Comparison of ENCODE assay signal across 8 mouse cellular contexts in genomic region chr3:89911207-89911606, GRCm38 (mm10). TPM values are rescaled to one million over a fixed set of nuclear protein-coding genes. Genes with fewer than 3 reads are reported as not detected.
A peak's percentile ranks its signal among the peaks of the same experiment; 100 is the strongest.
DNase-seq lines count a peak whose midpoint lies in the region; ATAC-seq and TF ChIP-seq lines count a peak whose summit lies in the region.
"Had no signal": no experiment of that assay in that cellular context is flagged by ENCODE, and none has a peak within 500 bp of the region (broad histone marks: within the 10 kb centered on the region; RNA-seq: fewer than 3 reads in every experiment).

No protein-coding gene starts in this region.

- peak overlapping the region; percentile 96 for H3K27ac ChIP-seq in liver, postnatal 0 days (ENCODE audit: low read depth)
- no peak overlapping the region for H3K27ac ChIP-seq in hindbrain, embryonic 12.5 days
- no peak overlapping the region for H3K27ac ChIP-seq in forebrain, embryonic 12.5 days

- peak; percentile 39 to 58 for DNase-seq in left cerebral cortex, postnatal 10 days (ENCODE audit: extremely low spot score in 1 of 2, low spot score in 2 of 2)
- no peak for DNase-seq in left cerebral cortex, postnatal 4 days
- peak; percentile 60 for DNase-seq in c-Kit-positive CD71-negative TER-119-negative erythroid progenitor cells, embryonic 14.5 days (ENCODE audit: low read depth)
- peak; percentile 57 for DNase-seq in liver, postnatal 0 days
- peak; percentile 16 to 36 for DNase-seq in spleen, postnatal 14 days (ENCODE audit: low spot score in 2 of 2)
- DNase-seq: midbrain, embryonic 14.5 days had no signal

- no peak for TF ChIP-seq EP300 in liver, postnatal 0 days (IDR thresholded peaks at IDR 0.05; ENCODE audit: low read depth)

- H3K4me3 ChIP-seq in liver, postnatal 0 days (ENCODE audit: low read depth, low read length) = peak overlapping the region; percentile 77
- no peak overlapping the region for H3K4me3 ChIP-seq in hindbrain, embryonic 12.5 days
- no peak overlapping the region for H3K4me3 ChIP-seq in forebrain, embryonic 12.5 days (replicated peaks)

- peaks cover 3% of the 10 kb centered on the region; the same call in 1 of the 2 replicates for H3K36me3 ChIP-seq in liver, postnatal 0 days (replicated peaks; ENCODE audit: insufficient read depth, low read length)
- H3K36me3 ChIP-seq in hindbrain, embryonic 12.5 days = no peaks in the 10 kb centered on the region
- H3K36me3 ChIP-seq in forebrain, embryonic 12.5 days (replicated peaks) = no peaks in the 10 kb centered on the region

- no peak for TF ChIP-seq CTCF in liver, postnatal 0 days (IDR thresholded peaks at IDR 0.05; ENCODE audit: low read depth)

- H3K9me3 ChIP-seq in liver, postnatal 0 days (ENCODE audit: low read length) = no peaks in the 10 kb centered on the region
- no peaks in the 10 kb centered on the region for H3K9me3 ChIP-seq in hindbrain, embryonic 12.5 days (replicated peaks)
- H3K9me3 ChIP-seq in forebrain, embryonic 12.5 days = no peaks in the 10 kb centered on the region

- 41% methylated on average over 3 of the region's 3 CpGs for WGBS in liver, postnatal 0 days (ENCODE audit: insufficient replicate concordance)
- WGBS in hindbrain, embryonic 12.5 days = 82% methylated on average over 3 of the region's 3 CpGs
- WGBS in forebrain, embryonic 12.5 days = 80% methylated on average over 3 of the region's 3 CpGs

- peak overlapping the region; percentile 86 for H3K4me2 ChIP-seq in liver, postnatal 0 days (ENCODE audit: low read depth, low read length)
- H3K4me2 ChIP-seq in hindbrain, embryonic 12.5 days (replicated peaks) = no peak overlapping the region
- no peak overlapping the region for H3K4me2 ChIP-seq in forebrain, embryonic 12.5 days

- H3K4me1 ChIP-seq in liver, postnatal 0 days (ENCODE audit: insufficient read depth) = peaks cover 45% of the 10 kb centered on the region
- H3K4me1 ChIP-seq in hindbrain, embryonic 12.5 days = peaks cover 16% of the 10 kb centered on the region
- H3K4me1 ChIP-seq in forebrain, embryonic 12.5 days = peaks cover 13% of the 10 kb centered on the region

- H3K27me3 ChIP-seq in liver, postnatal 0 days (ENCODE audit: insufficient read depth, low read length) = peaks cover 9% of the 10 kb centered on the region; the same call in 1 of the 2 replicates
- peaks cover 45% of the 10 kb centered on the region for H3K27me3 ChIP-seq in hindbrain, embryonic 12.5 days
- H3K27me3 ChIP-seq in forebrain, embryonic 12.5 days = peaks cover 51% of the 10 kb centered on the region

- ATAC-seq in liver, postnatal 0 days = peak; percentile 3; the same call in 1 of the 2 replicates
- ATAC-seq in hindbrain, embryonic 12.5 days (ENCODE audit: low FRiP score) = no peak
- no peak for ATAC-seq in forebrain, embryonic 12.5 days (ENCODE audit: low FRiP score)

- intact Hi-C loops in left cerebral cortex, postnatal 10 days (cut with DNase I) = loop anchor here (5.0 kb wide), 1 partner anchor 39 kb away; no protein-coding TSS in a partner anchor
- intact Hi-C loops in left cerebral cortex, postnatal 4 days (cut with DNase I) = no loop called here

- 0 out of 2 replicates have a peak overlapping the region, but pooled peaks have one; percentile 13 for H3K9ac ChIP-seq in liver, postnatal 0 days (replicated peaks)
- no peak overlapping the region for H3K9ac ChIP-seq in hindbrain, embryonic 12.5 days
- H3K9ac ChIP-seq in forebrain, embryonic 12.5 days = no peak overlapping the region

RNA-seq across cellular contexts. Expression of gene Il6ra, which starts 1.8 kb away (rescaled TPM):
- total RNA-seq in left cerebral cortex, postnatal 10 days (2021) = 1 to 10 TPM; 4.1 to 4.4 TPM
- 1 to 10 TPM; 1.8 to 1.9 TPM for total RNA-seq in left cerebral cortex, postnatal 4 days (2021)
- polyA plus RNA-seq in liver, postnatal 0 days (2015; fragmentation: Nextera tagmentation; extraction: Ambion mirVana) = 10.2 and 11.8 TPM in 2 replicates
- polyA plus RNA-seq in hindbrain, embryonic 12.5 days (2016; fragmentation: Nextera tagmentation; extraction: Ambion mirVana) = 0.66 and 1.2 TPM in 2 replicates
- polyA plus RNA-seq in forebrain, embryonic 12.5 days (2016; fragmentation: Nextera tagmentation; extraction: Ambion mirVana) = 0.29 and 0.42 TPM in 2 replicates

RNA-seq across cellular contexts. Expression of gene Atp8b2, which starts 52.1 kb away (rescaled TPM):
- 10 to 100 TPM; 77.0 to 88.7 TPM for total RNA-seq in left cerebral cortex, postnatal 10 days (2021)
- total RNA-seq in left cerebral cortex, postnatal 4 days (2021) = 10 to 100 TPM; 80.1 to 86.5 TPM
- polyA plus RNA-seq in liver, postnatal 0 days (2015; fragmentation: Nextera tagmentation; extraction: Ambion mirVana) = 0.88 and 1.4 TPM in 2 replicates
- polyA plus RNA-seq in hindbrain, embryonic 12.5 days (2016; fragmentation: Nextera tagmentation; extraction: Ambion mirVana) = 20.3 and 22.8 TPM in 2 replicates
- polyA plus RNA-seq in forebrain, embryonic 12.5 days (2016; fragmentation: Nextera tagmentation; extraction: Ambion mirVana) = 14.4 and 15.2 TPM in 2 replicates
